ENCODE assay signal across 1 mouse cellular context in the genomic region with DNA sequence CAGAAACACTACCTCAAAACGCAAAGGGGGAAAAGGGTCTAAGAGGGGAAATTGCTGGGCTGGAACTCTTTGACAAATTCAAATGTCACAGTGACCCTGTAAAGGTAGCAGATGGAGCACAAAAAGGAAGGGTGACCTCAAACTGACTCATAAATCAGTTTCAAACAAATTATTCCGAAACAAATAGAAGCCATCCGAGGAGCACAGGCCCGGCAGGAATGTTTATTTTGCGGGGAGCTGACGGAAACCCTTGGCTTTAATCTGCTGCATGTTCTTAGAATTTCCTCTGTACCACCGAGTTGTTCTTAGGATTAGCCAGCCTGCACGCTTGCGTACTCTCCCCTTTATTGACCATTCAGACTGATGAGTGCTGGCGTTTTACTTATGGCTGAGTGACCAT.
TF ChIP-seq lines count a peak whose summit lies in the region.

No protein-coding gene starts in this region.

TF ChIP-seq in CH12.LX, 34 proteins besides CTCF, POLR2A, EP300 and RAD21 (continued from another document):
- no peak for TF ChIP-seq CHD1 (IDR thresholded peaks at IDR 0.05; ENCODE audit: low read depth, low read length)
- TF ChIP-seq MXI1 (IDR thresholded peaks at IDR 0.05; ENCODE audit: low read depth, low read length), result 0 out of 2 replicates have a peak, but pooled peaks have one; percentile 38
- peak; percentile 72 for TF ChIP-seq IRF4 (IDR thresholded peaks at IDR 0.05; ENCODE audit: low read depth, low read length)
- TF ChIP-seq ZKSCAN1 (IDR thresholded peaks at IDR 0.05; ENCODE audit: borderline replicate concordance, low read depth, low read length), result no peak
- TF ChIP-seq MAX (IDR thresholded peaks at IDR 0.05; ENCODE audit: low read length), result peak; percentile 15; the same call in 1 of the 2 replicates
